Mouse (Mus musculus) embryonic stem cell, embryonic (primary cell): ENCODE results near the gene Hs3st4.

Experiments used
- CTCF ChIA-PET, 4 experiments: fragments of 300-600 bp in 2 of 4; fragments of 350-600 bp in 2 of 4; sonication (Branson Sonifier 250); formaldehyde crosslinking; loops; one replicate each; lab custom pipeline; 2022; ENCODE audit warnings: inconsistent platforms in 2 of 4; lab: Charles Lee
- POLR2A ChIA-PET, 4 experiments: fragments of 300-600 bp in 2 of 4; fragments of 350-600 bp in 2 of 4; sonication (Branson Sonifier 250); formaldehyde crosslinking; loops; one replicate each; lab custom pipeline; 2022; ENCODE audit warnings: antibody characterized with exemption in 4 of 4, inconsistent platforms in 1 of 4; lab: Charles Lee

Gene Hs3st4

GRCm38 (mm10) chr7:123982461-123983038 is at the start of gene Hs3st4:
Hs3st4 (plus strand) TSS chr7:123982869.
- CTCF ChIA-PET = interaction anchor here in 1 of 4 experiments (1.7 kb wide), 1 partner anchor 17 kb away, joined by 8 read pairs; no protein-coding TSS in a partner anchor
- POLR2A ChIA-PET = no interaction called here

GRCm38 (mm10) chr7:123946836-123947235 is 35.8 kb upstream of the Hs3st4 start:
- CTCF ChIA-PET = no interaction called here

GRCm38 (mm10) chr7:123963021-123963420 is 19.6 kb upstream of the Hs3st4 start:
- POLR2A ChIA-PET = no interaction called here

More at GRCm38 (mm10) chr7:123946836-123947235, 35.8 kb upstream of the Hs3st4 start:
- POLR2A ChIA-PET = no interaction called here

GRCm38 (mm10) chr7:123964559-123965142 is 18.0 kb upstream of the Hs3st4 start:
- ChIA-PET CTCF (interaction anchor here in 3 of 4 experiments (0.6 to 2.6 kb wide), 8 partner anchors 18 to 1674 kb away, joined by 3 to 8 read pairs (median 3); partner anchors contain the start of gene Hs3st4 (in 1 of the 3)), POLR2A (interaction anchor here in 1 of 4 experiments (0.6 to 0.8 kb wide), 2 partner anchors 19 to 1385 kb away, joined by 3 read pairs; no protein-coding TSS in a partner anchor)

More at GRCm38 (mm10) chr7:123963021-123963420, 19.6 kb upstream of the Hs3st4 start:
- CTCF ChIA-PET = no interaction called here

- CTCF ChIA-PET = interaction anchor here in 3 of 4 experiments (0.6 to 2.6 kb wide), 5 partner anchors 17 to 1388 kb away, joined by 3 to 8 read pairs (median 3); partner anchors contain the start of gene Hs3st4 (in 1 of the 3)
- POLR2A ChIA-PET = no interaction called here
Observed at GRCm38 (mm10) chr7:123965515-123965914, 17.2 kb upstream of the Hs3st4 start.

GRCm38 (mm10) chr7:123975441-123975840 is 7.2 kb upstream of the Hs3st4 start:
- ChIA-PET POLR2A (no interaction called here), CTCF (no interaction called here)

GRCm38 (mm10) chr7:123981435-123981834 is 1.2 kb upstream of the Hs3st4 start:
- POLR2A ChIA-PET = interaction anchor here in 1 of 4 experiments (0.6 kb wide), 1 partner anchor 425 kb away, joined by 3 read pairs; no protein-coding TSS in a partner anchor
- CTCF ChIA-PET = interaction anchor here in 2 of 4 experiments (0.7 to 1.7 kb wide), 2 partner anchors 16 to 223 kb away, joined by 3 to 8 read pairs; no protein-coding TSS in a partner anchor

- CTCF ChIA-PET = interaction anchor here in 2 of 4 experiments (0.7 to 1.7 kb wide), 2 partner anchors 17 to 223 kb away, joined by 3 to 8 read pairs; no protein-coding TSS in a partner anchor
- POLR2A ChIA-PET = interaction anchor here in 1 of 4 experiments (0.6 kb wide), 1 partner anchor 424 kb away, joined by 3 read pairs; no protein-coding TSS in a partner anchor
Observed at GRCm38 (mm10) chr7:123982010-123982409, 659 bp upstream of the Hs3st4 start.

GRCm38 (mm10) chr7:123983177-123984046 is 743 bp downstream of the Hs3st4 start:
- ChIA-PET POLR2A (interaction anchor here in 1 of 4 experiments (0.7 to 1.2 kb wide), 2 partner anchors 11 to 17 kb away, joined by 3 read pairs; no protein-coding TSS in a partner anchor), CTCF (interaction anchor here in 1 of 4 experiments (1.7 kb wide), 1 partner anchor 18 kb away, joined by 8 read pairs; no protein-coding TSS in a partner anchor)

- POLR2A ChIA-PET = no interaction called here
Observed at GRCm38 (mm10) chr7:123992121-123992520, 9.5 kb downstream of the Hs3st4 start.

GRCm38 (mm10) chr7:123997266-123997665 is 14.6 kb downstream of the Hs3st4 start:
- POLR2A ChIA-PET = no interaction called here
- CTCF ChIA-PET = interaction anchor here in 1 of 4 experiments (0.6 kb wide), 1 partner anchor 778 kb away, joined by 3 read pairs; no protein-coding TSS in a partner anchor

More at GRCm38 (mm10) chr7:123992121-123992520, 9.5 kb downstream of the Hs3st4 start:
- CTCF ChIA-PET = no interaction called here

GRCm38 (mm10) chr7:123998601-123999000 is 15.9 kb downstream of the Hs3st4 start:
- CTCF ChIA-PET = no interaction called here
- POLR2A ChIA-PET = no interaction called here

GRCm38 (mm10) chr7:124026908-124027307 is 44.2 kb downstream of the Hs3st4 start:
- ChIA-PET CTCF (interaction anchor here in 2 of 4 experiments (0.5 to 0.7 kb wide), 2 partner anchors 13 to 543 kb away, joined by 5 to 8 read pairs; no protein-coding TSS in a partner anchor), POLR2A (interaction anchor here in 1 of 4 experiments (0.5 kb wide), 1 partner anchor 518 kb away, joined by 3 read pairs; no protein-coding TSS in a partner anchor)

GRCm38 (mm10) chr7:124032236-124032635 is 49.6 kb downstream of the Hs3st4 start:
- ChIA-PET POLR2A (no interaction called here), CTCF (interaction anchor here in 1 of 4 experiments (0.6 kb wide), 1 partner anchor 266 kb away, joined by 7 read pairs; no protein-coding TSS in a partner anchor)

GRCm38 (mm10) chr7:124033332-124033731 is 50.7 kb downstream of the Hs3st4 start:
- POLR2A ChIA-PET = no interaction called here
- CTCF ChIA-PET = no interaction called here

GRCm38 (mm10) chr7:124037281-124037700 is 54.6 kb downstream of the Hs3st4 start:
- CTCF ChIA-PET = no interaction called here

GRCm38 (mm10) chr7:124039142-124039541 is 56.5 kb downstream of the Hs3st4 start:
- CTCF ChIA-PET = interaction anchor here in 1 of 4 experiments (0.6 kb wide), 1 partner anchor 13 kb away, joined by 5 read pairs; no protein-coding TSS in a partner anchor
- POLR2A ChIA-PET = no interaction called here

More at GRCm38 (mm10) chr7:124037281-124037700, 54.6 kb downstream of the Hs3st4 start:
- POLR2A ChIA-PET = no interaction called here

- POLR2A ChIA-PET = no interaction called here
- CTCF ChIA-PET = no interaction called here
Observed at GRCm38 (mm10) chr7:124047382-124047781, 64.7 kb downstream of the Hs3st4 start.
